In genomic region chr4:57884511-57884910, GRCm38 (mm10) we compare ENCODE assay signal across 22 mouse cellular contexts. TPM values are rescaled to one million over a fixed set of nuclear protein-coding genes. Genes with fewer than 3 reads are reported as not detected.
DNase-seq lines count a peak whose midpoint lies in the region; ATAC-seq and TF ChIP-seq lines count a peak whose summit lies in the region.
"Had no signal": no experiment of that assay in that cellular context is flagged by ENCODE, and none has a peak within 500 bp of the region (broad histone marks: within the 10 kb centered on the region; RNA-seq: fewer than 3 reads in every experiment).

No protein-coding gene starts in this region.

- ATAC-seq in heart, embryonic 13.5 days (ENCODE audit: extremely low read depth, insufficient number of reproducible peaks, low FRiP score, low TSS enrichment) = no peak
- 0 out of 2 replicates have a peak, but pooled peaks have one; percentile 14 for ATAC-seq in stomach, embryonic 15.5 days (ENCODE audit: insufficient read depth, low FRiP score, low read depth)
- ATAC-seq in stomach, postnatal 0 days (ENCODE audit: low FRiP score, low TSS enrichment) = no peak
- ATAC-seq in midbrain, embryonic 16.5 days = no peak
- ATAC-seq: forebrain, embryonic 14.5 days; forebrain, postnatal 0 days had no signal

- no peak overlapping the region for H3K4me2 ChIP-seq in heart, embryonic 13.5 days
- no peak overlapping the region for H3K4me2 ChIP-seq in stomach, embryonic 15.5 days
- no peak overlapping the region for H3K4me2 ChIP-seq in stomach, postnatal 0 days (replicated peaks; ENCODE audit: low read depth)
- H3K4me2 ChIP-seq in midbrain, embryonic 16.5 days (ENCODE audit: low read length) = no peak overlapping the region
- H3K4me2 ChIP-seq: embryonic facial prominence, embryonic 13.5 days; heart, embryonic 12.5 days; hindbrain, embryonic 13.5 days; intestine, embryonic 15.5 days had no signal

- H3K27ac ChIP-seq in heart, embryonic 13.5 days (replicated peaks) = peak overlapping the region; percentile 48
- H3K27ac ChIP-seq in stomach, embryonic 15.5 days = no peak overlapping the region
- H3K27ac ChIP-seq in stomach, postnatal 0 days (replicated peaks) = no peak overlapping the region
- 0 out of 2 replicates have a peak overlapping the region, but pooled peaks have one; percentile 22 for H3K27ac ChIP-seq in embryonic fibroblast, embryonic 13.5 days (ENCODE audit: insufficient read depth, low read length)
- no peak overlapping the region for H3K27ac ChIP-seq in midbrain, embryonic 16.5 days (ENCODE audit: low read length)
- H3K27ac ChIP-seq: embryonic facial prominence, embryonic 10.5 days; embryonic facial prominence, embryonic 13.5 days; gastrocnemius, adult 2 months; hindbrain, embryonic 10.5 days; intestine, embryonic 15.5 days had no signal

- H3K27me3 ChIP-seq in heart, embryonic 13.5 days (replicated peaks) = no peaks in the 10 kb centered on the region
- H3K27me3 ChIP-seq in stomach, embryonic 15.5 days (replicated peaks) = no peaks in the 10 kb centered on the region
- no peaks in the 10 kb centered on the region for H3K27me3 ChIP-seq in stomach, postnatal 0 days (ENCODE audit: control insufficient read depth, insufficient read depth, low read length)
- no peaks in the 10 kb centered on the region for H3K27me3 ChIP-seq in midbrain, embryonic 16.5 days (ENCODE audit: control insufficient read depth, insufficient read depth, low read depth, low read length)
- H3K27me3 ChIP-seq: embryonic facial prominence, embryonic 13.5 days; heart, embryonic 12.5 days; hindbrain, embryonic 13.5 days; intestine, embryonic 15.5 days had no signal

- no peak overlapping the region for H3K4me3 ChIP-seq in heart, embryonic 13.5 days
- no peak overlapping the region for H3K4me3 ChIP-seq in stomach, embryonic 15.5 days (replicated peaks)
- no peak overlapping the region for H3K4me3 ChIP-seq in stomach, postnatal 0 days (ENCODE audit: low read depth, low read length)
- no peak overlapping the region for H3K4me3 ChIP-seq in embryonic fibroblast, embryonic 13.5 days (ENCODE audit: insufficient read depth, low read length)
- no peak overlapping the region for H3K4me3 ChIP-seq in midbrain, embryonic 16.5 days (ENCODE audit: low read depth, low read length)
- H3K4me3 ChIP-seq: embryonic facial prominence, embryonic 10.5 days; embryonic facial prominence, embryonic 13.5 days; gastrocnemius, adult 2 months; heart, embryonic 12.5 days; hindbrain, embryonic 10.5 days; hindbrain, embryonic 13.5 days; intestine, embryonic 15.5 days had no signal

- H3K9me3 ChIP-seq in heart, embryonic 13.5 days = no peaks in the 10 kb centered on the region
- H3K9me3 ChIP-seq in stomach, embryonic 15.5 days = no peaks in the 10 kb centered on the region
- no peaks in the 10 kb centered on the region for H3K9me3 ChIP-seq in stomach, postnatal 0 days (ENCODE audit: control insufficient read depth, low read length)
- H3K9me3 ChIP-seq in midbrain, embryonic 16.5 days (replicated peaks; ENCODE audit: control insufficient read depth, low read length, poor library complexity, severe bottlenecking) = no peaks in the 10 kb centered on the region
- H3K9me3 ChIP-seq: embryonic facial prominence, embryonic 10.5 days; embryonic facial prominence, embryonic 13.5 days; heart, embryonic 12.5 days; hindbrain, embryonic 10.5 days; hindbrain, embryonic 13.5 days; intestine, embryonic 15.5 days had no signal

- peaks cover 70% of the 10 kb centered on the region for H3K4me1 ChIP-seq in heart, embryonic 13.5 days
- H3K4me1 ChIP-seq in stomach, embryonic 15.5 days = 0 out of 2 replicates have a peak, but pooled peaks cover 3% of the 10 kb centered on the region
- no peaks in the 10 kb centered on the region for H3K4me1 ChIP-seq in stomach, postnatal 0 days (replicated peaks; ENCODE audit: control insufficient read depth, insufficient read depth)
- H3K4me1 ChIP-seq in embryonic fibroblast, embryonic 13.5 days (ENCODE audit: control insufficient read depth, insufficient read depth, low read length) = peaks cover 19% of the 10 kb centered on the region
- H3K4me1 ChIP-seq in midbrain, embryonic 16.5 days (ENCODE audit: control insufficient read depth, insufficient read depth, low read length) = no peaks in the 10 kb centered on the region

- WGBS in heart, embryonic 13.5 days = 73% methylated on average over 3 of the region's 3 CpGs
- 75% methylated on average over 3 of the region's 3 CpGs for WGBS in stomach, embryonic 15.5 days
- WGBS in stomach, postnatal 0 days = 73% methylated on average over 3 of the region's 3 CpGs
- WGBS in midbrain, embryonic 16.5 days = 91% methylated on average over 3 of the region's 3 CpGs

- H3K9ac ChIP-seq in heart, embryonic 13.5 days = no peak overlapping the region
- no peak overlapping the region for H3K9ac ChIP-seq in stomach, embryonic 15.5 days
- no peak overlapping the region for H3K9ac ChIP-seq in stomach, postnatal 0 days (ENCODE audit: low read length)
- no peak overlapping the region for H3K9ac ChIP-seq in midbrain, embryonic 16.5 days (ENCODE audit: low read depth, low read length)
- H3K9ac ChIP-seq: embryonic facial prominence, embryonic 13.5 days; forebrain, postnatal 0 days; heart, embryonic 12.5 days; hindbrain, embryonic 13.5 days; intestine, embryonic 15.5 days had no signal

- TF ChIP-seq CTCF in stomach, postnatal 0 days (IDR thresholded peaks at IDR 0.05; ENCODE audit: low read depth) = no peak
- no peak for TF ChIP-seq CTCF in embryonic fibroblast, embryonic 13.5 days (IDR thresholded peaks at IDR 0.05; ENCODE audit: borderline replicate concordance, insufficient read depth, low read length)

- 0 out of 2 replicates have a peak, but pooled peaks cover 12% of the 10 kb centered on the region for H3K36me3 ChIP-seq in heart, embryonic 13.5 days
- no peaks in the 10 kb centered on the region for H3K36me3 ChIP-seq in stomach, embryonic 15.5 days
- no peaks in the 10 kb centered on the region for H3K36me3 ChIP-seq in stomach, postnatal 0 days (ENCODE audit: control insufficient read depth, insufficient read depth, low read length)
- H3K36me3 ChIP-seq in midbrain, embryonic 16.5 days (ENCODE audit: control insufficient read depth, insufficient read depth, low read length) = no peaks in the 10 kb centered on the region
- H3K36me3 ChIP-seq: embryonic facial prominence, embryonic 10.5 days; embryonic facial prominence, embryonic 13.5 days; hindbrain, embryonic 13.5 days; intestine, embryonic 15.5 days had no signal

- DNase-seq in heart, adult 8-10 months (ENCODE audit: low spot score) = no peak
- no peak for DNase-seq in stomach, postnatal 0 days (ENCODE audit: low spot score)
- DNase-seq: cerebellum, adult 11-12 months; cerebellum, adult 8-10 months; cerebellum, postnatal 36 days; embryo, embryonic 11 days had no signal

- TF ChIP-seq POLR2A in embryonic fibroblast, embryonic 13.5 days (IDR thresholded peaks at IDR 0.05; ENCODE audit: low read depth, low read length) = no peak

- TF ChIP-seq EP300 in stomach, postnatal 0 days (optimal IDR thresholded peaks at IDR 0.05) = no peak

RNA-seq across cellular contexts. Expression of gene D630039A03Rik, which starts 31.6 kb away (rescaled TPM):
- polyA plus RNA-seq in heart, embryonic 13.5 days (2015; fragmentation: Nextera tagmentation; extraction: Ambion mirVana) = 0.15 and 0.24 TPM in 2 replicates
- under 1 TPM; 0.09 to 0.25 (median 0.18) TPM for total RNA-seq in heart, adult 8-10 months (2022)
- 10.4 and 11.4 TPM in 2 replicates for polyA plus RNA-seq in stomach, embryonic 15.5 days (2015; fragmentation: Nextera tagmentation; extraction: Ambion mirVana)
- 12.7 and 14.2 TPM in 2 replicates for polyA plus RNA-seq in stomach, postnatal 0 days (2015; fragmentation: Nextera tagmentation; extraction: Ambion mirVana)
- not detected in 2 replicates for polyA plus RNA-seq in embryonic fibroblast, embryonic 13.5 days (2011; ENCODE audit: insufficient read length, low read depth, missing spikeins)
- 0.11 TPM in 1 of 2 replicates, not detected in the other for polyA plus RNA-seq in midbrain, embryonic 16.5 days (2015; fragmentation: Nextera tagmentation; extraction: Ambion mirVana)
- total RNA-seq: gastrocnemius, postnatal 14 days; gastrocnemius, postnatal 4 days had no signal
- polyA plus RNA-seq: forebrain, embryonic 11.5 days; forebrain, embryonic 14.5 days; forebrain, postnatal 0 days had no signal

Comparison
In these comparisons a context has a peak if more than half of its experiments do, and no peak if none do; other contexts are left out.
1. H3K27ac ChIP-seq: peak in heart, embryonic 13.5 days (single experiment) and embryonic fibroblast, embryonic 13.5 days (single experiment); none in stomach, embryonic 15.5 days (single experiment), stomach, postnatal 0 days (single experiment) and midbrain, embryonic 16.5 days (single experiment).